Mouse (Mus musculus) B cell, adult 2 months (primary cell): Measurements from ENCODE around the gene Wasf3.

ENCODE experiments used
- DNase-seq, 2 experiments: peaks; one replicate each; pipeline ENCODE4 v3.0.0; 2022

Gene Wasf3

DNA sequence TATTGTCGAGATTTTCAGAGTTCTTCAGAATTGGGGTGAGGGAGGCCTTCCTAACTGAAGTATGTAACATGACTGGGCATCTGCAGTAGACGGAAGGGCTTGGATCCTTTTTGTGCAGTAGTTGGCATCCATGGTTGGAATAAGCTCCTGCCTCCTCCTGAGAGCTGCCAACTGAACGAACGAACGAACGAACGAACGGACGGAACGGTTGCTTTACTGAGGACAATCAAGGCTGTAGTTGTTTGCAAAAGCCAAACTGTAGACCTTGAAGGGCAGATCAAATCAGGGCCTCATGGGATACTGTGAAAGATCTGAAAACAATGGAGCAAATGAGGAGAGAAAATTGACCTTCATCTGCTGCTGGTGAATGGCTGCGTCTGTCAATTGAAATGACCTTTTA is 17.5 kb downstream of the Wasf3 start:
- no peak for DNase-seq

- no peak for DNase-seq
These were observed 19.1 kb downstream of the Wasf3 start for GRCm38 (mm10) chr5:146403923-146404322.

DNA sequence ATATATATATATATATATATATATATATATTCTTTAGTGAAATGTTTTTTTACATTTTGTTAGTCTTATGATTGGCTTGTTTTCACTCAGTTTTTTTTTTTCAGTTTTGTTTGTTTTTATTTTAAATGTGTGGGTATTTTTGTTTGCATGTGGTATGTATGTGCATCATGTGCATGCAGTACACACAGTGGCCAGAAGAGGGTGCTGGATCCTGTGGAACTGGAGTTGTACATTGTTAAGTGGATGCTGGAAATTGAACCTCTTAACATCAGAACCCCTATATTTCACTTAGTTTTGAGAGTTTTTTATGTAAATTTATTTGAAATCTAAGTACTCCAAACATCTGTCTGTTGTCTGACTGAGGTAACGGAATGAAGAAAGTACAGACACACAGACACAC is 21.3 kb downstream of the Wasf3 start:
- DNase-seq, result no peak

GRCm38 (mm10) chr5:146407791-146408190 is 23.0 kb downstream of the Wasf3 start:
- no peak for DNase-seq

DNA sequence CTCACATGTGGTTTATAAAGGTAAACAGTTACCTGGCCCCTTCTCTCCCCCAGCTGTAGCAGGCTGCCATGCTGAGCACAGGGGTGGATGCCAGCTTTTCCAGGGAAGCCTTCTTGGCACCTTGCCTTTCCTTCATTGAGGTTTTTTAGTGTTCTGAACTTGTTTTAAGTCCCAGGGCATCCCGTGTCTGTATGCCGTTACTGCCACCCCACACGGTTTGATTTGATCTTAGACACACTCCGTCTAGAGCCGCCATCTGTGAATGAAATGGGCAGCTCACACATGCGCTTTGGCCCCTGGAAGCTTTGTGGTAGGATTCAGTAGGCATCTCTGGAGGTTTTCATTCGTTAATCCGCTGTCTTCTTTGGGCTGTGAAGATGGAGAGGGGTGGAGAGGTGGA is 23.8 kb downstream of the Wasf3 start:
- no peak for DNase-seq

DNA sequence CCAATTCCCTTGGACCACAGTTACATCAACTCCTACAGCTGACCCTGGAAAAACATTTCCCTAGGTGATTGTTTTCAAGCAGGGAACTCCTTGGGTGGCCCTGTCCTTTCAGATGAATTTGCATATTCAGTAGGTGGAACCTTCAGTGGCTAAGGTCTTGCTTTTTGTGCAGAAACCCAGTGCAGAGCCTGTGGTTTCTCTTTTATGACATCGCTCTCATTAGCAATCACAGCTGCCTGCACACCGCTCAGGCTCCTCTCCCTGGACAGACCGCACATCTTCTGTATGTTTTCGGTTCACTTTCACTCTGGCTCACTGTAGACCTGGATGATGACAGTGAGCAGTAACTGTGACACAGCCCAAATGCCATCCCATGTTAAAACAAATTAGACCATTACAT is 26.0 kb downstream of the Wasf3 start:
- DNase-seq, result no peak

DNA sequence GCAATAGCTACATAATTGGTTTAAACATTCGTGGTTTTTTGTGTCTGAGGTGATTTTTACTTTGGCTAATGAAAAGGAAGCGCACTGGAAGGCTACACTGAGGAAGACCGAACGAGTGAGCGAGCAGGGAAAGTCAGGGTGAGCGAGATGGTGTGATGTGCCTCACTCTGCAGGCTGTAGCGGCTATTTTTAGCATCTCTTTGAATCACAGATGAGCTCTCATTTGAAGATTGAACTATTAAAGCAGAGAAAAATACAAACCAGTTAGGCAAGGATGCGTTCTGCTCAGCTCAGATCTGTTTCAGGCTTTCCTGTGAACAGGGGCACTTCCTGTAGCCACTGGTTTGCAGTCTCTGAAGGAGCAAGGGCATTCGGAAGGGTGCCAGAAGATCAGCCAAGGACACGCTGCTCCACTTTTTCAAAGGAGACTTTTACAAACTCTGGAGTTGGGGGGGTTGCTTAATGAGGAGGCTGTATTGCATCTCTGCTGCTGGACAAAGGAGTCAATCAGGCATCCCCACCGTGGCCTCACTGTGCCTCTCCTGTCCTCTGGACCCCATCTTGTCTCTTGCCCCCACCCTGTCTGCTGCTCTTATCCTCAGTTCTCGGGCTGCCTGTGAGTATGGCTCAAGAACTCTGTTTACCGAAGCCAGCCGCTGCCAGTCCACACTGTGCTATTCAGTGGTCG is 28.1 kb downstream of the Wasf3 start:
- DNase-seq, result no peak

DNA sequence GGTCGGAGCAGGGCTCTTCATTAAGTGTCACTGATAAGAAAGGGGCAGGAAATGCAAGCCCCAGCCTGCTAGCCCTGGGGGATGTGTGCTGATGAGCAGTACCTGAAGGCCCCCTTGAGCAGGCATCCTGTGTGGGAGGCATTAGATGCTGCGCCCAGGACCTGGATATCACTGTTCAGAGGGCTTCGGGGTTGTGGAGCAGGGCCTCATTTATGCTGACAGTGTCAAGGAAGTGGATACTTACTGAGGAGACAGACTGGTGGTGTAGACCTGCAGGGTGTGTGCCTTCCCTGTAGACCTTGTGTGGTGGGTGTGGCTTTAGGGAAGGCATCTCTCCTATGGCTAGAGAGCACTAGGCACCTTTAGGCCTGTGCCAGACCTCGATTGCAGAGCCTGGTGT is 29.8 kb downstream of the Wasf3 start:
- no peak for DNase-seq

GRCm38 (mm10) chr5:146415218-146415617 is 30.4 kb downstream of the Wasf3 start:
- DNase-seq, result no peak

DNA sequence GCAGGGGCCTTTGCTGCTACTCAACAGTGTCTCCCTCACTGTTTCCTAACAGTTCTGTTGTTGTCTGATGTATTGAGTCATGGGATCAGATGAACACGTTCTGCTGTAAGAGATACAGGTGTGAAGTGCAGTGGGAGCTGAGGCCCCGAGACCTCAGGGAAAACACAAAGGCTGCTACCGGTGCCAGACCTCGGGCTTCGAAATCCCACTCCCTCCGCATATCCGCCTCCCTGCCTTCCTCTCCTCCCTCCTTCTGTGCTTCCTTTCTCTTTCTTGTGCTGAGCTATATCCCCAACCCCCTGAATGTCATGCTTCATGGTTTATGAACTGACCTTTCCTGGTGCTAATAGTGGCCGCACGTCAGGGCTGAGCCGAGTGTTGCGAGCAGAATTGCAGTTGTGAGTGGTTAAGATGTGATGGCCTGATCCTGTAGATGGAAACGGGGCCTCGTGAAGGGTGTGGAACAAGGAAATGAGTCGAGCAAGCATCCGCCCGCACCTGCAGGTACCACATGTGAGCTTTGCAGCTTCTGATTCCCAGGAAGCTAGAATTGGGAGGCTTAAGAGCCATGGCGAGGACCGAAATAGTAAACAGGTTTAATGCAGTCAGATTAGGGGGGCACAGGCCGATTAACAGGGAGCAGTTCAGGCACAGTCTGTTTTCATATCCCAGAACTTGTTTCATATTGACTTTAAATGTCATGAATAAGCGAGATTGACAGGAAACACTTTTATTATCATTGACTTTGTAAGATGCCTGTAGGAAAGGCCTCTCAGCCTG is 31.7 kb downstream of the Wasf3 start:
- DNase-seq, result no peak

- no peak for DNase-seq
These were observed 33.3 kb downstream of the Wasf3 start for GRCm38 (mm10) chr5:146418092-146418491.

- peak; percentile 18 to 21 for DNase-seq
These were observed 35.3 kb downstream of the Wasf3 start for GRCm38 (mm10) chr5:146420081-146420480.

DNA sequence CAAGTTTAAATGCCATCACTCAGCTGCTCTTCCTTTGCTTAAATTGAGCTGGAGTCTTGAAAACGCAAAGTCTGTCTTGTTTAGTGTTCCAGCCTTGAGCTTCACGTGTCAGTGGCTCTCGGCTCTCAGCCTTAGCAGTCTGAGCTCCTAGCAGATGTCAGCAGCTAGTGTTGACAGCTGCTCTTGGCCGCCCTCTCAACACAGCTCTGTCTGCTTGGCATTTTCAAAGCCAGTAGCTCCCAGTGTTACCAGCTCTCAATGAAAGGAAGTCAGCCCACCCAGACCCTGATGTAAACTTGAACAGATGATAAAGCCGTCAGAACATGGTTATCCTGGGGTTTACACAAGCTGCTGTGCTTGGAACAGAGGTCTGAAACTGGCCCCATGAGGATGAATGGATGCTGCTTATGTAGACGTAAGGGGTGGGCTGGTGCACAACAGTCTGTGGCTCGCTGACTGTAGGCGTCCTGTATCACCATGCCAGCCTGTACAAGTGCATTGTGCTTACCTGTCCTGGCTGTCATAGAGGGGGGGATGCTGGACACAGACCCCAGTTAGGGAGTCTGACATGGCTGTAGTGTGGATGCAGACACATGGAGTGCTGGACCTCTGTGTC is 40.0 kb downstream of the Wasf3 start:
- no peak for DNase-seq

DNA sequence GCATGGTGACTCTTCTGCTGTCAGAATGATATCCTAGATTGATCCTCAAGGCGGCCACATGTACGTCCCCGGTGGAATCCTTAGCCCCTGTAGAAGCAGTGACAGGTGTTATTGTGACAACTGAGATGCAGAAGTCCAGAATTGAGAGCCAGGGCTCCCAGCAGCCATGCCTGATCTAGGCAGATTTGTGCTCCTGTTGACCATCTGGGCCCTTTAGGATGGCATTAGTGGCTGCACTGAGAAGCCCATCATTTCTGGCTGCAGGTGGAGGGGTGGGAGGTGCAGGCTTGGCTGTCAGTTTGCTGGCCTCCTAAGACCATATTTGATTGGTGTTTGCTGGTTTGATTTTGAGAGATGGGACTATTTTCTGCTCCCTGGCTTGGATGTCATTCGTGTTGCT is 40.9 kb downstream of the Wasf3 start:
- DNase-seq, result no peak

DNA sequence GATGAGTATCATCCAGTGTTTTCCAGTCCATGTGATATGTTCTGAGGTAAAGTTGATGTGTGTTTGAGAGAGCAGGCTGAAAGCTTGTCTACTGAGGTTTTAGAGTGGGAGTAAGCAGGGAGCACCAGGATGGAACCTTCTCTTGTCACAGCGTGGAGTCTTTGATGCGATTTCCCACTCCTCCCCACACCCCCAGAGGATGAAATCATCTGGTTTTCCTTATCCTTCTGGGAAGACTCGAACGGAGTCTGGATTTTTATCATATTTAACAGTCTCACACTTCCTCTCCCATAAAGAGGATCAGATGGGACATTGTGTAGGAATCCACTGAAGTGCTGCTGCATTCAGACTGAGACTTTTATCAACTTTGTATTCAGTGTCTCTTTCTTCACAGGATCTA is 43.3 kb downstream of the Wasf3 start:
- no peak for DNase-seq

DNA sequence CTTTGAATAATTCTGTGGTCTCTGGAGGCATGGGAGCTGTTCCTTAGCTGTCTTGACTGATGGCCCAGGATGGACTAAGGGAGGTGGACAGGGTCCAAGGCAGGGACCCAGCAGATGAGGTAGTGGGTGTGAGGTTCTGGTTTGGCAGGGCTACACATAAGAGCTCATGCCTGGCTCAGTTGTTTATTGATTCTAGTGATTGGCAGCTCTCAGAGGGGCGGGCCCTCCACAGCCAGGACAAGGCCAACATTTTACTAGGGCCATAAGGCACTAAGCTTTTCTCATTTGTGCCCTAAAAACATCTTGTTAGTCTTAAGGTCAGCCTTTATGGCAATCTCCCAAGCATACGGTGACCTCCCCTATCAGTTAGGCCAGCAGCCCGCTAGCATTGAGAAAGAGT is 47.0 kb downstream of the Wasf3 start:
- DNase-seq, result no peak

- DNase-seq, result no peak
These were observed 47.7 kb downstream of the Wasf3 start for GRCm38 (mm10) chr5:146432476-146432875.

DNA sequence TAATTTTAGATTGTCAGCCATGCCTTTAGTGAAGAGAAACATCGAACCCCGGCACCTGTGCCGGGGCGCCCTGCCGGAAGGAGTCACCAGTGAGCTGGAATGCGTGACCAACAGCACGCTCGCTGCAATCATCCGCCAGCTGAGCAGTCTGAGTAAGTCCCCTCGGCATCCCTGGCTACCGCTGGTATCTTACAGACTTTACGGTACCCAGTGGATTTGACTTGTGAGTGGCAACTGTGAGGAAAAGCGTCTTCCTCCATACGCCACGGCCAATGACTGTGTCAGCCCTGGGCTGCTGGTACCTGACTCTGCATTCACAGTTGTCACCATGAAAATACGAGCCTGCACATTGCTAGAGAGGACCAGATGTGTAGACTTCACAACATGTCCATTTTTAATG is 50.5 kb downstream of the Wasf3 start:
- no peak for DNase-seq

GRCm38 (mm10) chr5:146436796-146437195 is 52.0 kb downstream of the Wasf3 start:
- DNase-seq, result no peak

- no peak for DNase-seq
These were observed 54.5 kb downstream of the Wasf3 start for GRCm38 (mm10) chr5:146439152-146439781.

- DNase-seq, result no peak
These were observed 55.5 kb downstream of the Wasf3 start for GRCm38 (mm10) chr5:146440273-146440672.

DNA sequence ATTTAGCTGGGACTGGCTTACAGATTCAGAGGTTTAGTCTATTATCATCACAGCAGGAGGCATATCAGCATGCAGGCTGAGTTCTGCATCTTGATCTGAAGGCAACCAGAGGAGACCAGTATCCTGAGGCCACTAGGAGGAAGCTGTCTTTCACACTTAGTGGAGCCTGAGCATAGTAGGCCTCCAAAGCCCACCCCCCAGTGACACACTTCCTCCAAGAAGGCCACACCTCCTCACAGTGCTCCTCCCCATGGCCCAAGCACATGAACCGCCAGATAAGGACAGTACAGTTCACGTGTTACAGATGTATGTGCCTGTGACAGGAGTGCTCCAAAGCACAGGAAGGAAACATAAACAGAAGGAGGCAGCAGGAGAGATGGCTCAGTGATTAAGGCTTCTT is 58.0 kb downstream of the Wasf3 start:
- no peak for DNase-seq

DNA sequence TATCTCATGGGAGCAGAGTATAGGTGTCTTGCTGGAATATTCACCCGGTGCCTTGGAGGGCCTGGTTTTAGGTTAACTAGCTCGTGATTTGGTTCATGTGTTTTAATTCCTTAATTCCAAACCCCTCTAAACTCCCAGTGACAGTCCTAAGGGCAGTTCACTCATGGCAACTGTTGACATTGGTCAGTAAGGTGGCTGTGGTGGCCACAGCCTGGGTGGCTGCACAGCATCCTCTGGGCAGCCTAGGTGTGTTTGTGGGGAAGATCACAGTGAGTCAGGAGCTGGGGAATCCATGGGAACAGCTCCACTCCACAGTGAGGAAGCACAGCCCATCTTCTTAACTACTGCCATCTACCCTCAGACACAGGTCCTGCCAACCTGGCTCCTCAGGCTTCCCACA is 61.8 kb downstream of the Wasf3 start:
- DNase-seq, result no peak
